ENCODE assay signal across 16 mouse cellular contexts in the genomic region with DNA sequence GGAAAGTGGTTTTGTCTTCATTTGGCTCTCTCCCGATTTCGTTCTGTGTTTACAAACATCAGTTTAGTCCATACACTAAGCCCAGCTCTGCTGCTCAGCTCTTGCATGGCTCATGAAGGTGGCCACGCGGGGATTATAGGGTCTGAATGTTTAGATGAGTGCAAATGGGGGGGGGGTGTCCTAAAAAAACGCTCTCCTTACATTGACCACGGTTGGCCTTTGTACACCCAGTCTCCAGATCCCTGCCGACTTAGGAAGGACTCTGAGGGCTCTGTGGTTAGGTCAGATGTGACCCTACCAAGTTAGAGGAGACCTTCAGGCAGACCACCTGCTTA.
DNase-seq lines count a peak whose midpoint lies in the region; ATAC-seq and TF ChIP-seq lines count a peak whose summit lies in the region.
"Had no signal": no experiment of that assay in that cellular context is flagged by ENCODE, and none has a peak within 500 bp of the region (broad histone marks: within the 10 kb centered on the region; RNA-seq: fewer than 3 reads in every experiment).

No protein-coding gene starts in this region.

- no peak for TF ChIP-seq CTCF in left cerebral cortex, adult 2 months (IDR thresholded peaks at IDR 0.05)

- intact Hi-C loops in left cerebral cortex, adult 2 months (cut with DNase I), result no loop called here
- intact Hi-C loops in left cerebral cortex, postnatal 4 days (cut with DNase I), result loop anchor here (5.0 kb wide), 1 partner anchor 48 kb away; no protein-coding TSS in a partner anchor

- H3K4me2 ChIP-seq in midbrain, embryonic 12.5 days (replicated peaks), result peak overlapping the region; percentile 55; the same call in 1 of the 2 replicates
- H3K4me2 ChIP-seq in liver, embryonic 11.5 days, result no peak overlapping the region
- H3K4me2 ChIP-seq: embryonic facial prominence, embryonic 13.5 days; liver, embryonic 15.5 days had no signal

- peaks cover 99% of the 10 kb centered on the region for H3K27me3 ChIP-seq in hindbrain, embryonic 10.5 days (ENCODE audit: insufficient read depth, poor library complexity, severe bottlenecking)
- H3K27me3 ChIP-seq in midbrain, embryonic 12.5 days, result peaks cover 98% of the 10 kb centered on the region
- peaks cover 97% of the 10 kb centered on the region for H3K27me3 ChIP-seq in liver, embryonic 11.5 days (replicated peaks; ENCODE audit: control insufficient read depth, insufficient read depth, low read length)

- no peaks in the 10 kb centered on the region for H3K9me3 ChIP-seq in hindbrain, embryonic 10.5 days
- no peaks in the 10 kb centered on the region for H3K9me3 ChIP-seq in midbrain, embryonic 12.5 days
- no peaks in the 10 kb centered on the region for H3K9me3 ChIP-seq in liver, embryonic 11.5 days (ENCODE audit: control insufficient read depth, low read length)
- H3K9me3 ChIP-seq: embryonic facial prominence, embryonic 13.5 days; heart, embryonic 10.5 days; liver, embryonic 15.5 days had no signal

- 3% methylated on average over 7 of the region's 7 CpGs for WGBS in hindbrain, embryonic 10.5 days
- 7% methylated on average over 7 of the region's 7 CpGs for WGBS in midbrain, embryonic 12.5 days
- 11% methylated on average over 7 of the region's 7 CpGs for WGBS in liver, embryonic 11.5 days

- peak overlapping the region; percentile 42; the same call in 1 of the 2 replicates for H3K27ac ChIP-seq in left cerebral cortex, adult 2 months
- peak overlapping the region; percentile 91 for H3K27ac ChIP-seq in hindbrain, embryonic 10.5 days
- H3K27ac ChIP-seq in midbrain, embryonic 12.5 days (replicated peaks), result peak overlapping the region; percentile 92; the same call in 1 of the 2 replicates
- H3K27ac ChIP-seq in liver, embryonic 11.5 days (ENCODE audit: low read depth, low read length), result no peak overlapping the region
- H3K27ac ChIP-seq: embryonic facial prominence, embryonic 13.5 days; heart, embryonic 10.5 days; kidney, postnatal 0 days; liver, embryonic 15.5 days had no signal

- peaks cover 74% of the 10 kb centered on the region for H3K4me1 ChIP-seq in hindbrain, embryonic 10.5 days (replicated peaks)
- H3K4me1 ChIP-seq in midbrain, embryonic 12.5 days, result peaks cover 83% of the 10 kb centered on the region
- H3K4me1 ChIP-seq in liver, embryonic 11.5 days (replicated peaks; ENCODE audit: control insufficient read depth, insufficient read depth, low read length), result no peaks in the 10 kb centered on the region
- H3K4me1 ChIP-seq: liver, embryonic 15.5 days had no signal

- no peak for DNase-seq in left cerebral cortex, adult 2 months (ENCODE audit: extremely low spot score in 1 of 2, low spot score in 2 of 2)
- DNase-seq in left cerebral cortex, postnatal 4 days, result no peak
- DNase-seq in hindbrain, embryonic 10.5 days (ENCODE audit: low spot score), result no peak
- no peak for DNase-seq in kidney, postnatal 4 days
- DNase-seq in kidney, postnatal 14 days, result no peak
- no peak for DNase-seq in liver, embryonic 11.5 days (ENCODE audit: low spot score)
- DNase-seq: cerebellum, postnatal 25 days; right cerebral cortex, adult 18-20 months; thymus, postnatal 25 days had no signal

- no peaks in the 10 kb centered on the region for H3K36me3 ChIP-seq in hindbrain, embryonic 10.5 days
- H3K36me3 ChIP-seq in midbrain, embryonic 12.5 days, result 0 out of 2 replicates have a peak, but pooled peaks cover 4% of the 10 kb centered on the region
- H3K36me3 ChIP-seq in liver, embryonic 11.5 days (ENCODE audit: control insufficient read depth, insufficient read depth, low read length), result no peaks in the 10 kb centered on the region
- H3K36me3 ChIP-seq: embryonic facial prominence, embryonic 13.5 days; heart, embryonic 10.5 days; liver, embryonic 15.5 days had no signal

- ATAC-seq in midbrain, embryonic 12.5 days (ENCODE audit: low FRiP score, low read depth), result no peak
- ATAC-seq in liver, embryonic 11.5 days (replicated peaks; ENCODE audit: low FRiP score), result no peak
- ATAC-seq: activated CD4-positive, CD25-positive, alpha-beta regulatory T cell, adult 4 months; intestine, postnatal 0 days had no signal

- peak overlapping the region; percentile 66; the same call in 1 of the 2 replicates for H3K9ac ChIP-seq in midbrain, embryonic 12.5 days (replicated peaks)
- no peak overlapping the region for H3K9ac ChIP-seq in liver, embryonic 11.5 days (ENCODE audit: low read depth, low read length)
- H3K9ac ChIP-seq: embryonic facial prominence, embryonic 13.5 days; liver, embryonic 15.5 days had no signal

- H3K4me3 ChIP-seq in left cerebral cortex, adult 2 months, result no peak overlapping the region; the same call in 1 of the 2 replicates
- peak overlapping the region; percentile 46; the same call in 1 of the 2 replicates for H3K4me3 ChIP-seq in hindbrain, embryonic 10.5 days
- peak overlapping the region; percentile 31; the same call in 1 of the 2 replicates for H3K4me3 ChIP-seq in midbrain, embryonic 12.5 days
- H3K4me3 ChIP-seq in liver, embryonic 11.5 days (ENCODE audit: low read depth, low read length), result no peak overlapping the region
- H3K4me3 ChIP-seq: embryonic facial prominence, embryonic 13.5 days; heart, embryonic 10.5 days; liver, embryonic 15.5 days had no signal

Comparison
In these comparisons a context has a peak if more than half of its experiments do, and no peak if none do; other contexts are left out.
1. H3K4me3 ChIP-seq: peak in hindbrain, embryonic 10.5 days (single experiment) and midbrain, embryonic 12.5 days (single experiment); none in left cerebral cortex, adult 2 months (single experiment) and liver, embryonic 11.5 days (single experiment).